Mouse (Mus musculus): ENCODE data around the gene Pcsk5. TPM values are rescaled to one million over a fixed set of nuclear protein-coding genes. Genes with fewer than 3 reads are reported as not detected.

Pcsk5 gene
- polyA plus RNA-seq, 1 experiment, result not detected

DNA sequence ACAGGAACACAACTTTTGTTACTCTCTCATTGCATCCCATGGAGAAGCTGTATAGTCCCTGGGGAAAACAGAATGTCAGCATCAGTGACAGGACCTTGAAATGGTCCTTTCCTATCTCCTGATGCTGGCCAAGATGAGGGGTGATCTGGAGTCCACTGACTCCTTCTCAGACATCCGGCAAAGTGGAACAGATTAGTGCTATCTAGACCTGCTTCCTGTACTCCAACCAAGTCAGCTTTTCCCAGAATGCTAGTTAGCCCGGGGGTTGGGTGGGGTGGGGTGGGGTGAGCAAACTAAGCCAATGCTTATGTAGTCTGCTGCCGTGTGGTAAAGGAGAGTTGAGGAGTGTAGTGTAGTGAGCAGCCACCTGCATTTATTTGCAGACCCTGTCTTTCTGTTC, 414.1 kb downstream of the Pcsk5 start:
- Histone ChIP-seq H3K4me3 (no peak overlapping the region), H3K27me3 (ENCODE audit: control insufficient read depth, insufficient read depth, insufficient read length) (peaks cover 10% of the 10 kb centered on the region), H3K36me3 (ENCODE audit: control insufficient read depth, insufficient read depth) (no peaks in the 10 kb centered on the region), H3ac (ENCODE audit: control insufficient read depth, insufficient read length) (no peak overlapping the region), H3K79me2 (ENCODE audit: control insufficient read depth, insufficient read depth) (no peaks in the 10 kb centered on the region), H3K4me2 (ENCODE audit: low read depth) (no peak overlapping the region)
- TF ChIP-seq USF1 (IDR thresholded peaks at IDR 0.05; ENCODE audit: low read depth) (no peak), SRF (IDR thresholded peaks at IDR 0.05; ENCODE audit: control insufficient read depth, insufficient read length, low read depth) (no peak), E2F4 (IDR thresholded peaks at IDR 0.05; ENCODE audit: insufficient read depth) (no peak), CEBPB (IDR thresholded peaks at IDR 0.05; ENCODE audit: insufficient read depth, poor library complexity, severe bottlenecking) (no peak), POLR2AphosphoS2 (IDR thresholded peaks at IDR 0.05; ENCODE audit: insufficient read length, low read depth) (no peak), POLR2A (IDR thresholded peaks at IDR 0.05; ENCODE audit: insufficient read length, low read depth) (no peak), TCF3 (IDR thresholded peaks at IDR 0.05; ENCODE audit: insufficient read length, low read depth) (no peak), TCF12 (IDR thresholded peaks at IDR 0.05; ENCODE audit: insufficient read depth, poor library complexity, severe bottlenecking) (no peak), MYOG (IDR thresholded peaks at IDR 0.05; ENCODE audit: control insufficient read depth in 1 of 3, insufficient read depth in 1 of 3, insufficient read length in 2 of 3, low read depth in 2 of 3) (no peak), REST (IDR thresholded peaks at IDR 0.05; ENCODE audit: insufficient read depth, insufficient read length) (no peak), MAX (IDR thresholded peaks at IDR 0.05; ENCODE audit: low read depth) (no peak), MYOD1 (IDR thresholded peaks at IDR 0.05; ENCODE audit: control insufficient read depth in 1 of 3, insufficient read length in 2 of 3, low read depth in 2 of 3) (no peak)

GRCm38 (mm10) chr19:17417855-17418254, 419.6 kb downstream of the Pcsk5 start:
- no peak overlapping the region for H3ac ChIP-seq (ENCODE audit: control insufficient read depth, insufficient read length)
- H3K27me3 ChIP-seq (ENCODE audit: control insufficient read depth, insufficient read depth, insufficient read length), result no peaks in the 10 kb centered on the region
- no peaks in the 10 kb centered on the region for H3K36me3 ChIP-seq (ENCODE audit: control insufficient read depth, insufficient read depth)
- H3K4me3 ChIP-seq, result no peak overlapping the region
- H3K79me2 ChIP-seq (ENCODE audit: control insufficient read depth, insufficient read depth), result no peaks in the 10 kb centered on the region
- TF ChIP-seq E2F4 (IDR thresholded peaks at IDR 0.05; ENCODE audit: insufficient read depth), result no peak
- TF ChIP-seq REST (IDR thresholded peaks at IDR 0.05; ENCODE audit: insufficient read depth, insufficient read length), result no peak
- TF ChIP-seq POLR2AphosphoS2 (IDR thresholded peaks at IDR 0.05; ENCODE audit: insufficient read length, low read depth), result no peak
- no peak for TF ChIP-seq MAX (IDR thresholded peaks at IDR 0.05; ENCODE audit: low read depth)
- no peak for TF ChIP-seq TCF3 (IDR thresholded peaks at IDR 0.05; ENCODE audit: insufficient read length, low read depth)
- no peak for TF ChIP-seq POLR2A (IDR thresholded peaks at IDR 0.05; ENCODE audit: insufficient read length, low read depth)
- no peak for TF ChIP-seq USF1 (IDR thresholded peaks at IDR 0.05; ENCODE audit: low read depth)
- TF ChIP-seq CEBPB (IDR thresholded peaks at IDR 0.05; ENCODE audit: insufficient read depth, poor library complexity, severe bottlenecking), result no peak
- no peak for TF ChIP-seq SRF (IDR thresholded peaks at IDR 0.05; ENCODE audit: control insufficient read depth, insufficient read length, low read depth)
- TF ChIP-seq MYOD1 (IDR thresholded peaks at IDR 0.05; ENCODE audit: control insufficient read depth in 1 of 3, insufficient read length in 2 of 3, low read depth in 2 of 3), result no peak
- no peak for TF ChIP-seq MYOG (IDR thresholded peaks at IDR 0.05; ENCODE audit: control insufficient read depth in 1 of 3, insufficient read depth in 1 of 3, insufficient read length in 2 of 3, low read depth in 2 of 3)
- no peak for TF ChIP-seq TCF12 (IDR thresholded peaks at IDR 0.05; ENCODE audit: insufficient read depth, poor library complexity, severe bottlenecking)
- no peak overlapping the region for H3K4me2 ChIP-seq (ENCODE audit: low read depth)

- no peak for TF ChIP-seq MYOG (IDR thresholded peaks at IDR 0.05; ENCODE audit: control insufficient read depth in 1 of 3, insufficient read depth in 1 of 3, insufficient read length in 2 of 3, low read depth in 2 of 3)
- H3K79me2 ChIP-seq (ENCODE audit: control insufficient read depth, insufficient read depth), result no peaks in the 10 kb centered on the region
- H3K36me3 ChIP-seq (ENCODE audit: control insufficient read depth, insufficient read depth), result no peaks in the 10 kb centered on the region
- no peak overlapping the region for H3K4me3 ChIP-seq
- H3K27me3 ChIP-seq (ENCODE audit: control insufficient read depth, insufficient read depth, insufficient read length), result no peaks in the 10 kb centered on the region
- H3K4me2 ChIP-seq (ENCODE audit: low read depth), result no peak overlapping the region
- no peak overlapping the region for H3ac ChIP-seq (ENCODE audit: control insufficient read depth, insufficient read length)
These were observed 424.4 kb downstream of the Pcsk5 start for GRCm38 (mm10) chr19:17412915-17413459.

DNA sequence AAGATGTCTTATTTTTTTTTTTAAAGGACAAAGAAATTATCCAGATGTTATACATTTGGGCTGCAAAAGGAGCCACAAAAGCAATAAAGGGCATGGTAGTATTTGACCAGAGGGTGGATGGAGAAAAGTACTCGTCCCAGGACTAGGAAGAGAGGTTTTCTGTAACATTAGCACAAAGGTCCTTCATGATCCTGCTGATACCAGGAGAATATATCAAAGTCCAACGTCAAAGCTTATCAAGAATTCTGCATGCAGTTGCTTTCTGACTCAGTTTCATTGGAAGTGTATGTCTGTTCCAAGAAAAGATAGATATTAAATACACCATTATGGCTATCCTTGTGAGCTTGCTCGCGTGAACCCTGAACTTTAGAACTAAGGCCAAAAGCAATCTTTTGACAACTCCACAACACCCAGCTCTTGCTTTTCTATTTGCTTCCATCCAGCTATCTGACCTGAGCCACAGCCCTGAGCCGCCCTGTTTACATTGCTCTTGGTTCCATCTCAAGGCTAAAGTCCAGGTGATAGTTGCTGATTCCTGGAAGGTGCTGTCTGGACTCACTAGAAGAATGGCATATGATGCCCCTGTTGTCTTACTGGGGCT, 426.9 kb downstream of the Pcsk5 start:
- TF ChIP-seq REST (IDR thresholded peaks at IDR 0.05; ENCODE audit: insufficient read depth, insufficient read length), result no peak
- Histone ChIP-seq H3K27me3 (ENCODE audit: control insufficient read depth, insufficient read depth, insufficient read length) (no peaks in the 10 kb centered on the region), H3K4me2 (ENCODE audit: low read depth) (no peak overlapping the region), H3K79me2 (ENCODE audit: control insufficient read depth, insufficient read depth) (no peaks in the 10 kb centered on the region), H3K4me3 (no peak overlapping the region), H3K36me3 (ENCODE audit: control insufficient read depth, insufficient read depth) (no peaks in the 10 kb centered on the region), H3ac (ENCODE audit: control insufficient read depth, insufficient read length) (no peak overlapping the region)

GRCm38 (mm10) chr19:17409351-17409750, 428.1 kb downstream of the Pcsk5 start:
- Histone ChIP-seq H3ac (ENCODE audit: control insufficient read depth, insufficient read length) (no peak overlapping the region), H3K4me3 (no peak overlapping the region), H3K27me3 (ENCODE audit: control insufficient read depth, insufficient read depth, insufficient read length) (no peaks in the 10 kb centered on the region), H3K79me2 (ENCODE audit: control insufficient read depth, insufficient read depth) (no peaks in the 10 kb centered on the region), H3K4me2 (ENCODE audit: low read depth) (no peak overlapping the region), H3K36me3 (ENCODE audit: control insufficient read depth, insufficient read depth) (no peaks in the 10 kb centered on the region)
- TF ChIP-seq MYOG (IDR thresholded peaks at IDR 0.05; ENCODE audit: control insufficient read depth in 1 of 3, insufficient read depth in 1 of 3, insufficient read length in 2 of 3, low read depth in 2 of 3) (no peak), REST (IDR thresholded peaks at IDR 0.05; ENCODE audit: insufficient read depth, insufficient read length) (no peak), POLR2A (IDR thresholded peaks at IDR 0.05; ENCODE audit: insufficient read length, low read depth) (no peak), USF1 (IDR thresholded peaks at IDR 0.05; ENCODE audit: low read depth) (no peak), TCF3 (IDR thresholded peaks at IDR 0.05; ENCODE audit: insufficient read length, low read depth) (no peak), TCF12 (IDR thresholded peaks at IDR 0.05; ENCODE audit: insufficient read depth, poor library complexity, severe bottlenecking) (no peak), CEBPB (IDR thresholded peaks at IDR 0.05; ENCODE audit: insufficient read depth, poor library complexity, severe bottlenecking) (no peak), MAX (IDR thresholded peaks at IDR 0.05; ENCODE audit: low read depth) (no peak), POLR2AphosphoS2 (IDR thresholded peaks at IDR 0.05; ENCODE audit: insufficient read length, low read depth) (no peak), SRF (IDR thresholded peaks at IDR 0.05; ENCODE audit: control insufficient read depth, insufficient read length, low read depth) (no peak), MYOD1 (IDR thresholded peaks at IDR 0.05; ENCODE audit: control insufficient read depth in 1 of 3, insufficient read length in 2 of 3, low read depth in 2 of 3) (no peak), E2F4 (IDR thresholded peaks at IDR 0.05; ENCODE audit: insufficient read depth) (no peak)

All from myocyte (in vitro differentiated cells).